Mouse (Mus musculus): ENCODE measurements at regions not wholly inside any gene's neighbourhood (a gene's known extent, or its start where the extent isn't known, plus 50 kb on each side); places are given as distances from the start of the nearest gene placed in this dataset.
A peak's percentile ranks its signal among the peaks of the same experiment; 100 is the strongest.

- 11% methylated on average over 2 of the region's 2 CpGs for WGBS
- Histone ChIP-seq H3K9me3 (ENCODE audit: control insufficient read depth, low read length) (no peaks in the 10 kb centered on the region), H3K4me2 (ENCODE audit: low read depth) (no peak overlapping the region), H3K9ac (ENCODE audit: low read length) (no peak overlapping the region), H3K36me3 (ENCODE audit: control insufficient read depth, insufficient read depth, low read length) (no peaks in the 10 kb centered on the region), H3K4me3 (ENCODE audit: low read depth, low read length) (no peak overlapping the region), H3K27ac (ENCODE audit: low read depth, low read length) (no peak overlapping the region), H3K4me1 (ENCODE audit: control insufficient read depth, insufficient read depth, low read length) (no peaks in the 10 kb centered on the region), H3K27me3 (ENCODE audit: control insufficient read depth, insufficient read depth, low read length) (no peaks in the 10 kb centered on the region)
- ATAC-seq (ENCODE audit: insufficient read depth, low FRiP score, low TSS enrichment) (no peak), DNase-seq (ENCODE audit: low spot score) (no peak)
Observed at GRCm38 (mm10) chr2:172673081-172673480, 123.7 kb downstream of the Tfap2c start.

GRCm38 (mm10) chr2:172674641-172675040 lies 125.2 kb downstream of the Tfap2c start:
- Histone ChIP-seq H3K4me3 (ENCODE audit: low read depth, low read length) (no peak overlapping the region), H3K9ac (ENCODE audit: low read length) (no peak overlapping the region), H3K4me2 (ENCODE audit: low read depth) (no peak overlapping the region), H3K27me3 (ENCODE audit: control insufficient read depth, insufficient read depth, low read length) (no peaks in the 10 kb centered on the region), H3K36me3 (ENCODE audit: control insufficient read depth, insufficient read depth, low read length) (no peaks in the 10 kb centered on the region), H3K9me3 (ENCODE audit: control insufficient read depth, low read length) (no peaks in the 10 kb centered on the region), H3K27ac (ENCODE audit: low read depth, low read length) (no peak overlapping the region), H3K4me1 (ENCODE audit: control insufficient read depth, insufficient read depth, low read length) (no peaks in the 10 kb centered on the region)
- no peak for ATAC-seq (ENCODE audit: insufficient read depth, low FRiP score, low TSS enrichment)
- WGBS = 85% methylated on average over 8 of the region's 8 CpGs
- no peak for DNase-seq (ENCODE audit: low spot score)

- Histone ChIP-seq H3K4me1 (ENCODE audit: control insufficient read depth, insufficient read depth, low read length) (no peaks in the 10 kb centered on the region), H3K4me3 (ENCODE audit: low read depth, low read length) (no peak overlapping the region), H3K36me3 (ENCODE audit: control insufficient read depth, insufficient read depth, low read length) (no peaks in the 10 kb centered on the region), H3K4me2 (ENCODE audit: low read depth) (no peak overlapping the region), H3K9ac (ENCODE audit: low read length) (no peak overlapping the region), H3K27me3 (ENCODE audit: control insufficient read depth, insufficient read depth, low read length) (no peaks in the 10 kb centered on the region), H3K9me3 (ENCODE audit: control insufficient read depth, low read length) (no peaks in the 10 kb centered on the region), H3K27ac (ENCODE audit: low read depth, low read length) (no peak overlapping the region)
- DNase-seq (ENCODE audit: low spot score) (no peak), ATAC-seq (ENCODE audit: insufficient read depth, low FRiP score, low TSS enrichment) (no peak)
- WGBS = 71% methylated on average over 15 of the region's 15 CpGs
Observed at GRCm38 (mm10) chr2:172675081-172675480, 125.7 kb downstream of the Tfap2c start.

- DNase-seq (ENCODE audit: low spot score) = no peak
- no peak overlapping the region for H3K27ac ChIP-seq (ENCODE audit: low read depth, low read length)
- no peak for ATAC-seq (ENCODE audit: insufficient read depth, low FRiP score, low TSS enrichment)
- H3K4me2 ChIP-seq (ENCODE audit: low read depth) = no peak overlapping the region
- H3K9me3 ChIP-seq (ENCODE audit: control insufficient read depth, low read length) = no peaks in the 10 kb centered on the region
- no peak overlapping the region for H3K4me3 ChIP-seq (ENCODE audit: low read depth, low read length)
- no peaks in the 10 kb centered on the region for H3K27me3 ChIP-seq (ENCODE audit: control insufficient read depth, insufficient read depth, low read length)
- no peaks in the 10 kb centered on the region for H3K36me3 ChIP-seq (ENCODE audit: control insufficient read depth, insufficient read depth, low read length)
- no peak overlapping the region for H3K9ac ChIP-seq (ENCODE audit: low read length)
- H3K4me1 ChIP-seq (ENCODE audit: control insufficient read depth, insufficient read depth, low read length) = no peaks in the 10 kb centered on the region; the same call in 1 of the 2 replicates
- WGBS = 82% methylated on average over 1 of the region's 1 CpGs
Observed at GRCm38 (mm10) chr2:172690196-172690595, 140.8 kb downstream of the Tfap2c start.

- Histone ChIP-seq H3K36me3 (ENCODE audit: control insufficient read depth, insufficient read depth, low read length) (no peaks in the 10 kb centered on the region), H3K4me3 (ENCODE audit: low read depth, low read length) (no peak overlapping the region), H3K4me1 (ENCODE audit: control insufficient read depth, insufficient read depth, low read length) (no peaks in the 10 kb centered on the region; the same call in 1 of the 2 replicates), H3K27ac (ENCODE audit: low read depth, low read length) (no peak overlapping the region), H3K27me3 (ENCODE audit: control insufficient read depth, insufficient read depth, low read length) (no peaks in the 10 kb centered on the region), H3K4me2 (ENCODE audit: low read depth) (no peak overlapping the region), H3K9ac (ENCODE audit: low read length) (no peak overlapping the region), H3K9me3 (ENCODE audit: control insufficient read depth, low read length) (no peaks in the 10 kb centered on the region)
- peak; percentile 28; the same call in 1 of the 2 replicates for ATAC-seq (ENCODE audit: insufficient read depth, low FRiP score, low TSS enrichment)
- WGBS = 54% methylated on average over 9 of the region's 9 CpGs
- DNase-seq (ENCODE audit: low spot score) = no peak
Observed at GRCm38 (mm10) chr2:172690931-172691651, 141.7 kb downstream of the Tfap2c start.

- no peak overlapping the region for H3K4me2 ChIP-seq (ENCODE audit: low read depth)
- ATAC-seq (ENCODE audit: insufficient read depth, low FRiP score, low TSS enrichment) = no peak
- DNase-seq (ENCODE audit: low spot score) = no peak
Observed at GRCm38 (mm10) chr2:172698961-172699360, 149.6 kb downstream of the Tfap2c start.

GRCm38 (mm10) chr2:172699654-172700053 lies 150.3 kb downstream of the Tfap2c start:
- WGBS = 85% methylated on average over 4 of the region's 4 CpGs
- no peak overlapping the region for H3K4me3 ChIP-seq (ENCODE audit: low read depth, low read length)
- ATAC-seq (ENCODE audit: insufficient read depth, low FRiP score, low TSS enrichment) = no peak

More at GRCm38 (mm10) chr2:172698961-172699360, 149.6 kb downstream of the Tfap2c start:
- 44% methylated on average over 6 of the region's 6 CpGs for WGBS
- H3K9me3 ChIP-seq (ENCODE audit: control insufficient read depth, low read length) = no peaks in the 10 kb centered on the region
- no peaks in the 10 kb centered on the region for H3K4me1 ChIP-seq (ENCODE audit: control insufficient read depth, insufficient read depth, low read length)
- no peak overlapping the region for H3K9ac ChIP-seq (ENCODE audit: low read length)
- H3K4me3 ChIP-seq (ENCODE audit: low read depth, low read length) = no peak overlapping the region
- no peak overlapping the region for H3K27ac ChIP-seq (ENCODE audit: low read depth, low read length)
- H3K27me3 ChIP-seq (ENCODE audit: control insufficient read depth, insufficient read depth, low read length) = no peaks in the 10 kb centered on the region
- H3K36me3 ChIP-seq (ENCODE audit: control insufficient read depth, insufficient read depth, low read length) = no peaks in the 10 kb centered on the region

GRCm38 (mm10) chr2:172710641-172711040 lies 161.2 kb downstream of the Tfap2c start:
- Histone ChIP-seq H3K27me3 (ENCODE audit: control insufficient read depth, insufficient read depth, low read length) (no peaks in the 10 kb centered on the region), H3K36me3 (ENCODE audit: control insufficient read depth, insufficient read depth, low read length) (no peaks in the 10 kb centered on the region), H3K4me3 (ENCODE audit: low read depth, low read length) (no peak overlapping the region), H3K9ac (ENCODE audit: low read length) (no peak overlapping the region), H3K27ac (ENCODE audit: low read depth, low read length) (no peak overlapping the region), H3K9me3 (ENCODE audit: control insufficient read depth, low read length) (no peaks in the 10 kb centered on the region), H3K4me2 (ENCODE audit: low read depth) (no peak overlapping the region), H3K4me1 (ENCODE audit: control insufficient read depth, insufficient read depth, low read length) (no peaks in the 10 kb centered on the region)
- ATAC-seq (ENCODE audit: insufficient read depth, low FRiP score, low TSS enrichment) (no peak), DNase-seq (ENCODE audit: low spot score) (no peak)
- WGBS = 73% methylated on average over 4 of the region's 4 CpGs

More at GRCm38 (mm10) chr2:172699654-172700053, 150.3 kb downstream of the Tfap2c start:
- no peaks in the 10 kb centered on the region for H3K27me3 ChIP-seq (ENCODE audit: control insufficient read depth, insufficient read depth, low read length)
- no peaks in the 10 kb centered on the region for H3K9me3 ChIP-seq (ENCODE audit: control insufficient read depth, low read length)
- no peaks in the 10 kb centered on the region for H3K36me3 ChIP-seq (ENCODE audit: control insufficient read depth, insufficient read depth, low read length)
- H3K9ac ChIP-seq (ENCODE audit: low read length) = no peak overlapping the region
- H3K4me2 ChIP-seq (ENCODE audit: low read depth) = no peak overlapping the region
- no peak overlapping the region for H3K27ac ChIP-seq (ENCODE audit: low read depth, low read length)
- no peak for DNase-seq (ENCODE audit: low spot score)
- H3K4me1 ChIP-seq (ENCODE audit: control insufficient read depth, insufficient read depth, low read length) = no peaks in the 10 kb centered on the region

- Histone ChIP-seq H3K4me2 (ENCODE audit: low read depth) (peak overlapping the region; percentile 47), H3K9me3 (ENCODE audit: control insufficient read depth, low read length) (no peaks in the 10 kb centered on the region), H3K27me3 (ENCODE audit: control insufficient read depth, insufficient read depth, low read length) (peaks cover 70% of the 10 kb centered on the region), H3K27ac (ENCODE audit: low read depth, low read length) (no peak overlapping the region), H3K36me3 (ENCODE audit: control insufficient read depth, insufficient read depth, low read length) (no peaks in the 10 kb centered on the region), H3K4me1 (ENCODE audit: control insufficient read depth, insufficient read depth, low read length) (peaks cover 11% of the 10 kb centered on the region), H3K9ac (ENCODE audit: low read length) (no peak overlapping the region; the same call in 1 of the 2 replicates), H3K4me3 (ENCODE audit: low read depth, low read length) (no peak overlapping the region)
- DNase-seq (ENCODE audit: low spot score) (no peak), ATAC-seq (ENCODE audit: insufficient read depth, low FRiP score, low TSS enrichment) (no peak)
- WGBS = 3% methylated on average over 13 of the region's 13 CpGs
Observed at GRCm38 (mm10) chr2:172726701-172727100, 177.3 kb downstream of the Tfap2c start.
